Mouse (Mus musculus): ENCODE measurements around the gene Itpr2. TPM values are rescaled to one million over a fixed set of nuclear protein-coding genes. Genes with fewer than 3 reads are reported as not detected.

Itpr2 gene
- polyA plus RNA-seq, 1 experiment = 18.0 TPM

GRCm38 (mm10) chr6:146347568-146347967 is 154.5 kb downstream of the Itpr2 start:
- H3K27me3 ChIP-seq (ENCODE audit: control insufficient read depth, insufficient read depth, low read length) = no peaks in the 10 kb centered on the region
- H3K4me1 ChIP-seq (ENCODE audit: control insufficient read depth, insufficient read depth, insufficient read length) = no peaks in the 10 kb centered on the region
- H3K27ac ChIP-seq (ENCODE audit: insufficient read depth, low read length) = no peak overlapping the region
- peaks cover 27% of the 10 kb centered on the region for H3K36me3 ChIP-seq (ENCODE audit: control insufficient read depth, insufficient read depth, low read length)
- WGBS = 86% methylated on average over 4 of the region's 4 CpGs
- TF ChIP-seq POLR2A (IDR thresholded peaks at IDR 0.05; ENCODE audit: low read depth, low read length) (no peak), CTCF (IDR thresholded peaks at IDR 0.05; ENCODE audit: extremely low read depth, insufficient read depth, insufficient read length, insufficient replicate concordance) (no peak)
- no peak overlapping the region for H3K4me3 ChIP-seq (ENCODE audit: extremely low read depth, insufficient read depth, insufficient read length)
- DNase-seq (ENCODE audit: low read depth in 1 of 2, low spot score in 2 of 2) = no peak

GRCm38 (mm10) chr6:146346545-146347195 is 155.4 kb downstream of the Itpr2 start:
- Histone ChIP-seq H3K27me3 (ENCODE audit: control insufficient read depth, insufficient read depth, low read length) (no peaks in the 10 kb centered on the region), H3K4me3 (ENCODE audit: extremely low read depth, insufficient read depth, insufficient read length) (no peak overlapping the region), H3K4me1 (ENCODE audit: control insufficient read depth, insufficient read depth, insufficient read length) (no peaks in the 10 kb centered on the region), H3K36me3 (ENCODE audit: control insufficient read depth, insufficient read depth, low read length) (peaks cover 26% of the 10 kb centered on the region), H3K27ac (ENCODE audit: insufficient read depth, low read length) (no peak overlapping the region)
- WGBS = 93% methylated on average over 8 of the region's 8 CpGs
- TF ChIP-seq POLR2A (IDR thresholded peaks at IDR 0.05; ENCODE audit: low read depth, low read length) (no peak), CTCF (IDR thresholded peaks at IDR 0.05; ENCODE audit: extremely low read depth, insufficient read depth, insufficient read length, insufficient replicate concordance) (no peak)
- no peak for DNase-seq (ENCODE audit: low read depth in 1 of 2, low spot score in 2 of 2)

- Histone ChIP-seq H3K27me3 (ENCODE audit: control insufficient read depth, insufficient read depth, low read length) (no peaks in the 10 kb centered on the region), H3K4me1 (ENCODE audit: control insufficient read depth, insufficient read depth, insufficient read length) (no peaks in the 10 kb centered on the region), H3K27ac (ENCODE audit: insufficient read depth, low read length) (no peak overlapping the region), H3K36me3 (ENCODE audit: control insufficient read depth, insufficient read depth, low read length) (peaks cover 23% of the 10 kb centered on the region), H3K4me3 (ENCODE audit: extremely low read depth, insufficient read depth, insufficient read length) (no peak overlapping the region)
- peak in 1 of 2 experiments; percentile 7 for DNase-seq (ENCODE audit: low read depth in 1 of 2, low spot score in 2 of 2)
- TF ChIP-seq CTCF (IDR thresholded peaks at IDR 0.05; ENCODE audit: extremely low read depth, insufficient read depth, insufficient read length, insufficient replicate concordance) = peak; percentile 18; the same call in 1 of the 2 replicates
- no peak for TF ChIP-seq POLR2A (IDR thresholded peaks at IDR 0.05; ENCODE audit: low read depth, low read length)
- WGBS = 93% methylated on average over 3 of the region's 3 CpGs
Observed at GRCm38 (mm10) chr6:146344732-146345131, 157.3 kb downstream of the Itpr2 start.

GRCm38 (mm10) chr6:146343671-146344384 is 158.2 kb downstream of the Itpr2 start:
- Histone ChIP-seq H3K4me1 (ENCODE audit: control insufficient read depth, insufficient read depth, insufficient read length) (no peaks in the 10 kb centered on the region), H3K4me3 (ENCODE audit: extremely low read depth, insufficient read depth, insufficient read length) (no peak overlapping the region), H3K36me3 (ENCODE audit: control insufficient read depth, insufficient read depth, low read length) (peaks cover 19% of the 10 kb centered on the region), H3K27ac (ENCODE audit: insufficient read depth, low read length) (no peak overlapping the region), H3K27me3 (ENCODE audit: control insufficient read depth, insufficient read depth, low read length) (no peaks in the 10 kb centered on the region)
- TF ChIP-seq CTCF (IDR thresholded peaks at IDR 0.05; ENCODE audit: extremely low read depth, insufficient read depth, insufficient read length, insufficient replicate concordance) = no peak
- no peak for TF ChIP-seq POLR2A (IDR thresholded peaks at IDR 0.05; ENCODE audit: low read depth, low read length)
- no peak for DNase-seq (ENCODE audit: low read depth in 1 of 2, low spot score in 2 of 2)
- 91% methylated on average over 10 of the region's 10 CpGs for WGBS

DNA sequence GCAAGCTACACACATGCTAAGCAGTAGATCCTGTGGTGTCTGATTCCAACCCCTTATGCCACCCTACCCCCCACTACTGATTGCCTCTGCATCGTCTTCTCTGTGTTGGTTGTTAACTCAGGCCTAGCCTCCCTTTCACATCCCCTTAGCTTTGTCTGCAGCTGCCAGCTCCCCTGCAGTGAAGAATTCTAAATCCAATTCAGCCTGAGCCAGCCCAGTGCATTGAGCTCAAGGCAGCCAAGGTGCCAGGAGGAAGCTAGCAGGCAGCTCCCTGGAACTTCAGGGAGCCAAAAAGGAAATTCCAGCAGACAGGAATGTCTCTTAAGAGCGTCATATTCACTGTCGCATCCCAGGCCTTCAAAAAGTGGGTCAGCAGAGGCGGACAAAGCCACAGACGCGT is 159.0 kb downstream of the Itpr2 start:
- no peak overlapping the region for H3K27ac ChIP-seq (ENCODE audit: insufficient read depth, low read length)
- WGBS = 74% methylated on average over 6 of the region's 6 CpGs
- TF ChIP-seq POLR2A (IDR thresholded peaks at IDR 0.05; ENCODE audit: low read depth, low read length) (no peak), CTCF (IDR thresholded peaks at IDR 0.05; ENCODE audit: extremely low read depth, insufficient read depth, insufficient read length, insufficient replicate concordance) (no peak)
- H3K4me1 ChIP-seq (ENCODE audit: control insufficient read depth, insufficient read depth, insufficient read length) = no peaks in the 10 kb centered on the region
- no peaks in the 10 kb centered on the region for H3K27me3 ChIP-seq (ENCODE audit: control insufficient read depth, insufficient read depth, low read length)
- no peak overlapping the region for H3K4me3 ChIP-seq (ENCODE audit: extremely low read depth, insufficient read depth, insufficient read length)
- H3K36me3 ChIP-seq (ENCODE audit: control insufficient read depth, insufficient read depth, low read length) = peaks cover 19% of the 10 kb centered on the region
- DNase-seq (ENCODE audit: low read depth in 1 of 2, low spot score in 2 of 2) = no peak

DNA sequence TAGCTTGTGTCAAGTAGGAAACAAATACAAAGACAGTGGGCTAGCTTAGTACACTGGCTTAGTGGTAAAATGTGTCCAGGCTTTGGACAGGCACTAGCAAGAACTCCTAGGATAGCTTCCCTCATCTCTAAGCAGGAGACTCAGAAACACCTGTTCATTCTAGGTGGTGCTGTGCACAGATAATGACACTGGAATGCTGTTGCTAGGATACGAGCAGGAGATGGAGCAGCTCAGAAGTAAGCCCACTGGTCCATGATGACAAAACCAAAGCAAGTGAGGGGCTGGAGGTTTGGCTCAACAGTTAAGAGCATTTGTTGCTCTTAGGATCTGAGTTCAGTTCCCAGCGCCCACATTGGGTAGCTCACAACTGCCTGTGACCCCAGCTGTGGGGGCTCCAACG is 160.1 kb downstream of the Itpr2 start:
- Histone ChIP-seq H3K27ac (ENCODE audit: insufficient read depth, low read length) (no peak overlapping the region), H3K27me3 (ENCODE audit: control insufficient read depth, insufficient read depth, low read length) (no peaks in the 10 kb centered on the region), H3K4me3 (ENCODE audit: extremely low read depth, insufficient read depth, insufficient read length) (no peak overlapping the region), H3K4me1 (ENCODE audit: control insufficient read depth, insufficient read depth, insufficient read length) (no peaks in the 10 kb centered on the region), H3K36me3 (ENCODE audit: control insufficient read depth, insufficient read depth, low read length) (peaks cover 21% of the 10 kb centered on the region)
- 84% methylated on average over 3 of the region's 3 CpGs for WGBS
- DNase-seq (ENCODE audit: low read depth in 1 of 2, low spot score in 2 of 2) = no peak
- TF ChIP-seq CTCF (IDR thresholded peaks at IDR 0.05; ENCODE audit: extremely low read depth, insufficient read depth, insufficient read length, insufficient replicate concordance) (no peak), POLR2A (IDR thresholded peaks at IDR 0.05; ENCODE audit: low read depth, low read length) (no peak)

- no peak for DNase-seq (ENCODE audit: low read depth in 1 of 2, low spot score in 2 of 2)
- H3K4me3 ChIP-seq (ENCODE audit: extremely low read depth, insufficient read depth, insufficient read length) = no peak overlapping the region
- H3K27ac ChIP-seq (ENCODE audit: insufficient read depth, low read length) = no peak overlapping the region
- H3K36me3 ChIP-seq (ENCODE audit: control insufficient read depth, insufficient read depth, low read length) = peaks cover 18% of the 10 kb centered on the region
- H3K4me1 ChIP-seq (ENCODE audit: control insufficient read depth, insufficient read depth, insufficient read length) = no peaks in the 10 kb centered on the region
- WGBS = 85% methylated on average over 3 of the region's 3 CpGs
- H3K27me3 ChIP-seq (ENCODE audit: control insufficient read depth, insufficient read depth, low read length) = no peaks in the 10 kb centered on the region
- TF ChIP-seq CTCF (IDR thresholded peaks at IDR 0.05; ENCODE audit: extremely low read depth, insufficient read depth, insufficient read length, insufficient replicate concordance) (no peak), POLR2A (IDR thresholded peaks at IDR 0.05; ENCODE audit: low read depth, low read length) (no peak)
Observed at GRCm38 (mm10) chr6:146341413-146341812, 160.6 kb downstream of the Itpr2 start.
